Mouse (Mus musculus): Measurements from ENCODE around the gene Slc22a17.
A peak's percentile ranks its signal among the peaks of the same experiment; 100 is the strongest.

The Slc22a17 gene

GRCm38 (mm10) chr14:54894296-54895151 lies 18.4 kb downstream of the Slc22a17 start:
- peak; percentile 67 for DNase-seq

- peak; percentile 95 for DNase-seq
Measured at GRCm38 (mm10) chr14:54893651-54894181, 19.2 kb downstream of the Slc22a17 start.

GRCm38 (mm10) chr14:54892200-54892599 lies 20.7 kb downstream of the Slc22a17 start, which contains the start of gene Pabpn1:
Gene Pabpn1, plus strand, starts transcription at chr14:54892500.
- DNase-seq, result no peak

DNA sequence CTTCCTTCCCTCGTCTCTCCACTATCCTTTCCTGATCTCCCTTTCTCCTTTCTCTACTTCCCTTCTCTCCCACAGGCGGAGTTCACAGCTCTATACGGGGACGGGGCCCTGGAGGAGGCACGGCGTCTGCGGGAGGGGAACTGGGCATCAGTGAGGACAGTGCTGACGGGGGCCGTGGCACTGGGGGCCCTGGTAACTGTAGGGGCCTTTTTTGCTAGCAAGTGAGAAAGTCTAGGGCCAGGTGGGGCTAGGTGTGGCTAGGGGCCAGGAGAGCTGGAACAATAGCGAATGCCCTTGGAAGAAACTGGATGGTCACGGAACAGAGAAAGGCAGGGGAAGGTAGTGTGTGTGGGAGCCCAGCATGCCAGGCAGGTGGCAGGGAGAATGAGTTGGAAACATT lies 27.6 kb downstream of the Slc22a17 start:
- DNase-seq, result no peak

GRCm38 (mm10) chr14:54884022-54884712 lies 28.8 kb downstream of the Slc22a17 start:
- no peak for DNase-seq

DNA sequence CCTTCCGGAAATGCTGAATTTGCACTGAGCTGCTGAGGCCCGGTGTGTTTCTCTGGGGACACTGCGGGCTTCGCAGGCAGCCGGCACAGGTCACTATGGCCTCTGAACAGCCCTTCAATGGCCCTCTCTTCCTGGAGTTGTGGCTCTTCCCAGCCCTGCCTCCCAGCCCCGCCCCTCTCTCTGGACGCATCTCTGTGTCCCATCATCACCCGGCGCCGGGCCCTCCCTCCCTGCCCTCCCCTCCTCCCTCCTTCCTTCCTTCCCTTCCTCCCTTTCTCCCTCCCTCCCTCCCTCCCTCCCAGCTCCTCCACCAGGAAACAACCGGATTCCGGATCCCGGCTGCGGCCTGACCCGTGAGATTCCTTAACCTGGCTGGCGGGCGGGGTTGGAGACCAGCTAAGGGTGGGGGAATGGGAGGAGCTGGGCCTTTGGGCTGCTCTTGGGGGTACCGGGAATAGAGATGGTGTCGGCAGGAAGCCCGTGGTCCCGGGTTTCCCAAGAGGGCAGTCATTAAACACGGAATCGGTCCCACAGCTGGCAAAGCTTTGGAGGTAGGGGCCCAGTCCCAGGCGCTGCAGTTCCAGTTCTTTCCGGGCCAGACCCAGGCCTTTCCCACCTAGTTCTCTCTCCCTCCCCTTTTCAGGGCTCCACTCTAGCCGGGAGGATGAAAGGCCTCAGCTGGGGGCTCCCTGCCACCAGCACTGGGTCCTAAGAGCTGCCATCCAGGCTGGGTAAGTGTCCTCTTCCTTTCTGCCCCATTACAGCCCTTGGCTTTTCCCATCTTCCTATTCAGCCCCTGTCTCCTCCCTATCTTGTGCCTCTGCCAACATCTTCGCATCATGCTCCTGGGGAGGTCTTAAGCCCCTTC lies 29.5 kb downstream of the Slc22a17 start, which contains the start of the genes Bcl2l2 and Gm20521:
Gene Bcl2l2, plus strand, starts transcription at position 224 of the 868 bp plus-strand sequence.
Gene Gm20521, plus strand, starts transcription at position 288 of the 868 bp plus-strand sequence.
- DNase-seq, result peak; percentile 85

- peak; percentile 63 for DNase-seq
Measured at GRCm38 (mm10) chr14:54877048-54877715, 35.8 kb downstream of the Slc22a17 start, which contains the start of gene Ppp1r3e. Gene Ppp1r3e, minus strand, starts transcription at chr14:54877550.

GRCm38 (mm10) chr14:54876539-54877047 lies 36.3 kb downstream of the Slc22a17 start:
- DNase-seq, result peak; percentile 85

- DNase-seq, result peak; percentile 47
Measured at GRCm38 (mm10) chr14:54875844-54876538, 36.9 kb downstream of the Slc22a17 start.

DNA sequence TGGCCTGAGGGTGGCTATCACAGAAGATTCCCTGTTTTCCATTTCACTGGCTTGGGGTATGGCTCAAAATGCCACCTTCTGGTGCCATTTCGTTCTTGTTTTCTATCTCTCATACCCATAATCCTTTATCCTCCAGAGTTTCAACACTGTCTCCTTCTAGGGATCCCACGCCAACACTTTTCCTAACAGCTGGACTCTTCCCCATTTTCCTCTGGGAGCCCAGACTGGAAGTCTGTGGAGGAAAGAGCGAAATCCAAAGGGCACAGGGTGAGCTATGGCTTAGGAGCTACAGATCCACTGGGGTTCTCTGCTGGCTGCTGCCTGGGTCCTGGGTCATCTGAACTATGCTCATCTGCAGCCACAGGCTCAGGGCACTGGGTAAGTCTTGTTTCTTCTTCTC lies 38.8 kb downstream of the Slc22a17 start:
- no peak for DNase-seq

GRCm38 (mm10) chr14:54870861-54871260 lies 42.1 kb downstream of the Slc22a17 start, which contains the start of gene Homez:
Gene Homez, minus strand, starts transcription at chr14:54870961.
- no peak for DNase-seq

DNA sequence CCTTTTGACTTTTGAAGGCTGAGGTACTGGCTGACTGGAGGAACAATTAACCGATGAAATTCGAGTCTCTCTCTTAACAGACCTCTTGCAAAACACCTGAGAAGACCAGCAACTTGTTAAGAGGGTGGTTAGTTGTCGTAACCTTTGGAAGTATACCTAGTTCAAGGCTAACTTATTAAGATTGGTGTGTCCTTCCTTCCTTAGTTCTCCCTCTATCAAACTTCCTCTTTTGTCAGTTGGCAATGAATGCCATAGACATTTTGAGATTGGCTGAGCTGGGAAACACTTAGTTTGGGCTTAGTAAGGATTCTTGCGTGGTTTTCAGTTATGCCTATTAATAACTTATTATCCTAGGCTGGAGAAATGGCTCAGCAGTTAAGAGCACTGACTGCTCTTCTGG lies 44.9 kb downstream of the Slc22a17 start:
- DNase-seq, result no peak

GRCm38 (mm10) chr14:54866936-54867335 lies 46.0 kb downstream of the Slc22a17 start:
- peak; percentile 20 for DNase-seq

DNA sequence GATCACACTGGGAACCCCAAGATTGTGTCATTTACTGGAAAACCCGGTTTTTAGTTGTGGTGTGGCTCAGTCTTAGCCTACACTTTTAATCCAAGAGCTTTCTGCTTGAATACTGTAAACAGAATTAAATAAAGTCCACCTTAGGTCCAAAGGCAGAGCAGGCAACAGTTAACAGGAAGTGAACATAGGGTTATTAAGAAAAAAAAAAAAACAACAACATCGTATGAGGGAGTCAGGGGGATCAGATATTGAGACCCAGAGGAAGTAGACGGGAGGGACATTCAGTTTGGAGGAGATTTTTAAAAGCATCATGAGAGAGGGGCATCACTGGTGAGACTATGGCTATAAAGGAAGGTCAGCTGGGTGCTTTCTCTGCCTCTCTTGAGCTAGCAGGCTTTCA lies 46.7 kb downstream of the Slc22a17 start:
- no peak for DNase-seq

GRCm38 (mm10) chr14:54865626-54866025 lies 47.3 kb downstream of the Slc22a17 start:
- DNase-seq, result no peak

- DNase-seq, result no peak
Measured at GRCm38 (mm10) chr14:54864313-54865036, 48.5 kb downstream of the Slc22a17 start.

DNA sequence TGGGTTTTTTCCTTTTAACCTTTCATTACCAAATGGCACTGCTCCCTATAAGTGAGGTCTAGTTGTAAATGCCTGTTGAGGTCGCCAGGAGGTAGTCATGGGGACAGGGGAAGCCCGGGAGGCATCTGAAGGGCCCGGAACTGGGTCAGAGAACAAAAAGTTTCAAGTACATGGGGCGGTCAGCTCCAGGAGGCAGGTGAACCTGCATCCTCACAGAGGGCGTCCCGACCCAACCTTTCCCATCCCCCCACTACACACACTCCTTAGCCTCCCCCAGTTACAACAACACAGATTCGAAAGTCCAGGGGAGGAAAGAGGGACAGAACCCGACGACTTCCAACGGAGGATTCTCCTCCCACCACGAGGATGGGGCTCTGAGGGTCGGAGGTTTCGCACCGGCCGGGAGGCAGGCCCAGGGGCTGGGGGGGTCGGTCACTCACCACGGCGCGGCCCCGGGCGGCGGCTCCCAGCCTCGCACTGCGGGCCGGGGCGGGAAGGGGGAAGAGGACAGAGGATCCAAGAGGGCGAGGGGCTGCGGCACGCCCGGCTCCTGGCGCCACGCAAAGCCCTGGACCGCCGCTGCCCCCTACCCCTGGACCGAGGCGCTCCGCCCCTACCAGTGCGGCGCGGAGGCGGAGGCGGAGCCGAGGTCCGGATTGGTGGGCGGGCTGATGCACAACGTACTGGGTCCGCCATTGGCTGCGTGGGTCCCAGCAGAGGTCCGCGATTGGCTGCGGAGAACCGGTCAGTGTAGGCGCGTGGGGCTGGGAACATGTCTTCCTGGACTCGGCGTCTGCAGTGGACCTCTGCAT lies 49.2 kb downstream of the Slc22a17 start:
- peak; percentile 94 for DNase-seq

GRCm38 (mm10) chr14:54860511-54860910 lies 52.4 kb downstream of the Slc22a17 start:
- DNase-seq, result peak; percentile 73

DNA sequence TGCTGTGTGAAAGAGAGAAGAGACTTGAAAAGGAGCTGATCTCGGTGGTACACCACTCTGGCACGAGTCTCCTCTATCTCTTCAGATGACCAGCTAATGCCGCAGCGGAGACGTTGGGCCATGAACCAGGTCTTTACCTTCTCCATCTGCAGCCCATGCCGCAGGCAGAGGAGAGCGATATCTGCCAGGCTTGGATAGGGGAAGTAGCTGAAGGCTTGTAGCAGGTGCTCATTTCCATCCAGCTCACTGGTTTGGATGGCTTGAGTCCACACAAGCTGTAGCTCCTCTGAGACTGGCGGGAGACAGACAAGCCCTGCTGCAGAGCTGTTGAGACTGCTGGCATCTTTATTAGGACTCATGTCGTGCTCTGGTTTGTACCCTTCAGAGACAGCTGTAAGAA lies 55.0 kb downstream of the Slc22a17 start:
- DNase-seq, result no peak

Measured in lung, postnatal 14 days (tissue).